Mouse (Mus musculus) layer of hippocampus, postnatal 36 days (tissue): Measurements from ENCODE around the gene Tcaim. TPM values are rescaled to one million over a fixed set of nuclear protein-coding genes. Genes with fewer than 3 reads are reported as not detected.
"Not testable (repeated sequence)": the region's sequence is repeated elsewhere in the genome, so short reads cannot be mapped to it uniquely, and the experiment has no call there.

Source experiments
- DNase-seq, 2 experiments: peaks; one replicate each; pipeline ENCODE4 v3.0.0; 2022
- total RNA-seq, 2 experiments: library from RNA; stranded (reverse); gene quantifications; 2 replicates each; pipeline ENCODE4 v1.2.3; 2021

Gene Tcaim
- 10 to 100 TPM; 20.0 to 21.7 TPM for total RNA-seq

DNA sequence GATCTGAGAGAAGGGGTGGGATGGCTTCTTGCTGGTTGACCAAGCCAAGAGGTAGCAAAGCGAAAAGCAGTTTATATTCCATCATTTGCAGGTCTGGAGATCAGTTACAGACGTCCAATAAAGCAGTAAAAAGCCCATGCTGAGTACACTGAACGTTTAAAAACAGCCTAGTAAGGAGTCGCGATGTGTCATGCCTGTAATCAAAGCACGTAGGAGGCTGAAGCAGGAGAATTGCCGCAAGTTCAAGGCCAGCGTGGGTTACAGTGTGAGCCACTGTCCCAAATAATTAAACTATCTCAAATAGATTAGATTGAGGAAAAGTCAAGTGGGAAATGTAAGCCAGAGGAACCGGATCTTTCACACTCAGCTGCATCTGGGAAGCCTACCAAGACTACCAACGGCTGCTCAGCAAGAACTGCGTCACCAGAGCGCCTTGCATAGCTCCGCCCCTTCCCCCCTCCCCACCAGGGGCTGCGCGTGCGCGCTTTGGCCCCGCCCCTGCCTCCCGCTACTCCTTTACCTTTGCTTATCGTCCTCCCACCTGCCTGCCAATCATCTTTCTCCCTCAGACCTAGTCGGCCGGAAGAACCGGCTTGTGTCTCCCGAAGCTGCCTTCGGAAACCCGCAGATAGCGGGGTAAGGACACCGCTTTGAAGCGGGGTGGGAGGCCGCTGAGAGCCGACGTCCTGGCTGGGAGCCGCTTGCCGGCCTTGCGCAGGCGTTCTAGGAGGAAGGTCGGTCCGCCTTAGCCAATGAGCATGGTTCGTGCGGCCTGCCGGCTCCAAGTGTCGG, at the start of gene Tcaim:
TSS of gene Tcaim (plus strand) at position 487 of the 792 bp plus-strand sequence.
- peak; percentile 91 to 93 for DNase-seq

DNA sequence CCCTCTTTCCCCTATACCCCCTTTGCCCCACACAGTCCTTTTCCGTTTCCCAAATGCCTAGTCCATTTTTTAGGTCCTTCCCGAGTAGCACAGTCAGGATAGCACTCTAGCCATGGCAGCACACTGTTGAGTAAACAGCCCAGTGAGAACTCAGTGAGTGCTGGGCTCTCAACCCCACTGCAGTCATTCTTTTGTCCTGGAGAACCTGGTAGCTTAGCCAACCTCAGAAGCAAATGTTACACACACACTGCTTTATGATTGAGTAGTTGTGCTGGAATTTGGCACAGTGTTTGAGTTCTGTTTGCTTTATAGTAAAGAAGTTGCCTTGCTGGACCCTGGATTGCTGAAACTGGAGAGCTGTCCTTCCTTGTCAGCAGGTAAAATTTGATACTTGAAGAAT, 47.7 kb upstream of the Tcaim start:
- DNase-seq = no peak

GRCm38 (mm10) chr9:122760111-122760510, 45.2 kb upstream of the Tcaim start:
- DNase-seq = no peak

- no peak for DNase-seq
These were observed 20.1 kb upstream of the Tcaim start for GRCm38 (mm10) chr9:122785231-122785630.

GRCm38 (mm10) chr9:122786534-122786933, 18.8 kb upstream of the Tcaim start:
- DNase-seq = no peak

- no peak for DNase-seq
These were observed 554 bp downstream of the Tcaim start for GRCm38 (mm10) chr9:122805845-122806341.

- no peak for DNase-seq
These were observed 1.8 kb downstream of the Tcaim start for GRCm38 (mm10) chr9:122807186-122807585.

DNA sequence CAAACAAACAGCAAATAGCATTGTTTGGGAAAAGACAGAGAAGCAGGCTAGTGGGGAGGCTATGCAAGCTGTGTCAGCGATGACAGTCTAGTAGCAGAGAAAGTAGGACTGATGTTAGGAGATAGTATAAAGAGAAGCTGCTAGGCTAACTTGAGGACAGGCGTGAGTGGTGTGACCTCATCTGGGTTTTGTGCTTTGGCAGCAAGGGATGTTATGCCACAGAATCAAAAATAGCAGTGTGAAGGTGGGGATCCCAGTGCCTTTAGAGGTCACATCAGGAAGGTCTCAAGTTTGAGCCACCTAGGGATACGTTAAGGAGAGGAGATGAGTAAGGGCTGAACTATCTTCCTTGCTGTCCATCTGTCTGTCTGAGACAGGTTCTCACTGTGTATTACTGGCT, 4.9 kb downstream of the Tcaim start:
- no peak for DNase-seq

GRCm38 (mm10) chr9:122812386-122812785, 7.0 kb downstream of the Tcaim start:
- DNase-seq = no peak

- DNase-seq = no peak
These were observed 9.4 kb downstream of the Tcaim start for GRCm38 (mm10) chr9:122814775-122815174.

GRCm38 (mm10) chr9:122815239-122815851, 10.0 kb downstream of the Tcaim start:
- DNase-seq = no peak

DNA sequence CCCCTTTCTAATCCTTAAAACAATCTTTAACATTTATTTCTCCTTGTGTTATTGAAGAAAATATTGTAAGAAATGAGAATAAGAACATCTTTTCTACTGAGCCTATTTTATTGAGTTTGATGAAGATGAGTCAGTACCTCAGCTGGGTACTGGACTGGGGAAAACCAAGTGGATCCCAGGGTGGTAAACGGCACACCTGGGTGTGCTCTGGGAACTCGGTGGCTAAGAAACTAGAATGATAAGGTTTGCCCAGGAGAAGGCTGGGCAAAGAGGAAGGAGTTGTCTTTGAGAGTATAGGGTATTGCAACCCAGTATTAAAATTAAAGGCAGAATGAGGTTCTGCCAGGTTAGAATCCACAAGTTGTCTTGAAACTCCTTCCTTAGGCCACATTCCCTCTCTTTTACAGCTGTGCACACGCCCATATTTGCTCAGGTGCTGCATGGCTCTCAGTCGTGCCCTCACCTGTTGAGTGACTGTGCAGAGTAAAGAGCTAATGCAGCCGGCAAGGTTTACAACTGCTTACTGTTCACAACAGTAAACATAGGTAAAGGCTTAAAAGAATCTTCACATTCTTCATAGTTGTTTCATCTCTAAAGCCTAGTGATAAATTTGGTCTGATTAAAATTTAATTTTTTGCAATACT, 18.2 kb downstream of the Tcaim start:
- DNase-seq = no peak

- DNase-seq = no peak
These were observed 21.4 kb downstream of the Tcaim start for GRCm38 (mm10) chr9:122826743-122827142.

DNA sequence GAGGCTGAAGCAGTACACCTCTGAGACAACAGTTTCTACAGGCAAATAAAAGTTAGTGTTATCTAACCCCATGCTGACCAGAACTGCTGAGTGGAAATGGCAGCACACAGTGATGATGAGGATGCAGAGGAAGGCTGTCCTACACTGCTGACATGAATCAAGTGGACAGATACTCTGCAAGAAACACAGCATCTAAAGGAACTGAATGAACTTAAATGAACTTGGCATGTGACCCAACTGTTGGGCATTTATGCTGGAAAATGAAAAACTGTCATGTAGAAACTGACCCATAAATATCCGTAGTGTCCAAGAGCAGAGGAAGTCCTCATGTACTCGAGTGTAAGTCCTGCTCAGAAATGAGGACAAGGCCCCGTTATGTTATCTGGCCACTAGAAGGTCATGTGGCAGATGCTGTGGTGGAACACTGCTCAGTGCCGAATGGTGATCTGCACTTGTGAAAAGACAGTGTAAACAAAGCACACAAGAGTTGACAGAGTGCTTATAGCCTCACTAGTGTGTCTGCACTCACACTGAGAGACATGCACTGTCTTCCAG, 24.6 kb downstream of the Tcaim start:
- DNase-seq = no peak

DNA sequence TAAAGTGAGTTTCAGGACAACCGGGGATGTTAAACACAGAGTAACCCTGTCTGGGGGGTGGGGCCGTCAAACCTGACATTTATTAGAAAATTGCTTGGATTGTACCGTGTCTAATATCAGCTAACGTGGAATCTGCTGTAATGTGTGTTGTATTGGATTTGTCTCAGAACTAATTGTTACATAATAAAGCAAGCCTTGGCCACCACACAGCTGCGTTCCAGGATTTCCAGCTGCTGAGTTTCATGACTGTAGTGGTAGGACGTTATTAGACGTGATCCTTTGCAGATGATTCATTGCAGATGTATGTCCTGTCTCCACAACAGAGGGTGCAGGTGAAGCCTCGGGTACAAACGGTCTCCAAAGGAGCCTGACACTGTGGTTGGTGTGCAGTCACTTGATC, 30.8 kb downstream of the Tcaim start:
- no peak for DNase-seq

DNA sequence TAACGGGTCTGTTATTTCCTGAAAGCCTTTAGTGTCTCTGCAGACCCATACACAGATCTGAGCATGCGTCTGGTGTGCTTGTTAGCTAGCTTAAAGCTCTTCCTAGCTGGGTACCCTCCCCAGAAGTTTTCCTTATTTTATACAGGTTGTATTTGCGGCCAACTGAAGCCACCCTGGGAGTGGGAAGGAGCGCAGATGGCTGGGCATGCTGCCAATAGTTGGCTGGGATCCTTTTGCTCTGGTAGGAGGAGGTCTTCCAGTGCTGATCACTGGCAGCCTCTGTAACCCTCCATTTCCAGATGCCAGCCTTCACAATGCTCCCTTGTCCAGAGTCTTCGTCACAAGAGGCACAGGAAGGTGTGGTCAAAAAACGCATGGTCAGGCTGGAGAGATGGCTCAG, 31.5 kb downstream of the Tcaim start:
- DNase-seq = peak; percentile 45 to 68

DNA sequence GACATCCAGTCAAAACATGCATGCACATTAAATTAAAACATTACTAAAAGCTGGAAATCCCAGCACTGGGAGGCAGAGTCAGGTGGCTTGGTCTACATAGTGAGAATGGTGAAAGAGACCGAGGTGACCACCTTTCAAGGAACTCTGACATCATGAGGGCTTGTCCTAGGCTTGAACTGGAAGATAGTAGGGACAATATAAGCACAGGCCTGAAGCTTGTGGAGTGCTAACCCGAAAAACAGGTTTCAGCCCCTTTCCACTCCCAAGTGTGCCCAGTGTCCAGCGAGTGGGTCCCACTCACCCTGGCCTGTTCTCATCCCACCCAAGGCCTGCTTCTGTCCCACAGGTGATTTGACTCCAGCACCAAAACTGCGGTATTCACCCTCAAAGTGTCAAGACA, 31.9 kb downstream of the Tcaim start:
- no peak for DNase-seq

DNA sequence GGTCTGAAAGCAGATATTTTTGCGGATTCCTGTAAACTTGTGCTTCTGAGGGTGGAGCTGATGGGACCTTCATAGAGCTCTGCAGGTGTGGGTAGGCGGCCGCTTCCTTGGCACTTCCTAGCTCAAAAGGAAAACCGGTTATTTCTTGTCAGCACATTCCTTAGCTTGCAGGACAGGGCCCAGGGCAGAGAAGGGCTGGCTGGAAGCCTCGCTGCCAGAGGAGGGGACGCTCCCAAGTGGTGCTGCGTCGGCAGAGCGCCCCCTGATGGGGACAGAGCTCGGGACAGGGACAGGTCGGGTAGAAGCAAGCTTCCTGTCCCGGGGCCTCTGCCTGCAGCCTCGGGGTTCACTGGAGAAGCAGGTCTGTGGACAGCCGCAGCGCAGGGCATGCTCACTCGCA, 32.3 kb downstream of the Tcaim start:
- DNase-seq = no peak

DNA sequence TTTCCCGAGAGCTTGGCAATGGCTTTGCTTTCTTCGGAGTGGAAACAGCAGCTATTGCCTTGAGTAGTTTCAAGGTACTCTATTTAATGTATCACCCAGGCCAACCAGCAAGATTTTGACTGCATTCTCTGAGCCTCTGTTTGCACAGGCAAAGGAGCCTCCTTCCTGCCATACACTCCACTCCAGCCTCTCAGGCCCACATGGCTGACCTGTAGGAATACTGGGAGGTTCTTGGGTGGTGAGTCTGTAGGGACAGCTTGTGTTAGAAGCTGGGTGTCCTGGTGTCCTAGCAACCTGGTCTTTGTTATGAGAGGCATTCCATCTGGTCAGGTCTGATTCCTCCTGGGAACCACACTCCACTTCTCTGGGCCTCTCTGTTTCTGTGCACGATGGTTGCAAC, 38.4 kb downstream of the Tcaim start, which contains the start of gene Gm35549:
TSS of gene Gm35549 (minus strand) at position 276 of the 400 bp plus-strand sequence.
- no peak for DNase-seq

GRCm38 (mm10) chr9:122845621-122846020, 40.3 kb downstream of the Tcaim start:
- no peak for DNase-seq

DNA sequence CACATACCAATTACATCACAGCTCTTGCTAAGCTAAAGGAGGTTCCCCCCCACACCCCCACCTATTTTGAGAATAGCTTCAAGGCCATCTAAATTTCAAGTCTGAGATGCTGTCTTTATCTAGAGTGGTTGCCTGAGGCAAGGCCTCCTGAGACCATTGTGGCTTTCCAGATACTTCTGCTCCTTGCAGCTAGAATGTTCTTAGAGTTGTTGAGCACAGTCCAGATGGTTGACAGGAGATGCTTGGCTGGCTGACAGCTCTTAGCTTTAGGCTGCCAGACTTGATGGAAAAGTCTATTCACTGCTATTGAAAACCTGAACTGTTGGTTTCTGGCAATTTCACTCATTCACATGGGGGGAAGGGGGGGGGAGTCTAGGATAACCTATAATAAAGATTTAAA, 40.8 kb downstream of the Tcaim start:
- DNase-seq = peak; percentile 41 to 48

GRCm38 (mm10) chr9:122847811-122848311, 42.5 kb downstream of the Tcaim start:
- not testable (repeated sequence) for DNase-seq

DNA sequence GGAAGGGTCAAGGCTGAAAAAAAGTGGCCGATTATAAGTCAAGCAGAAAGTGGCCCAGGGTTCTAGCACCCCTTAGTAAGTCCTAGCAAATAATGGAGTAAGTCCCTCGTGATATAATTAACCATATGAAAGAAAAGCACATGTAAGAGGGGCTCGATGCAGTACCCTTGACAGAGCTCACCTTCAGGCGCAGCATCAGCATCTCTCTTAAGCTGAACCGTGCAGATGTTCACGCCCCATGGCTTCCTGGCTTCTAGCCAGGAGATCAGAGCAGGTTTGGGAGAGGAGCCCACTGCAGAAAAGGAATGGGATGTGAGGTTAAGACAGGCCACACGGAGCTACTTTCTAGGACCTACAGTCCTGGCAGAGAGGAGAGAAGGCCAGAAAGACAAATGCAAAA, 49.2 kb downstream of the Tcaim start:
- DNase-seq = no peak
